Mouse (Mus musculus): ENCODE results near the gene Mov10l1.

The Mov10l1 gene

GRCm38 (mm10) chr15:88982534-88983079 lies at the start of gene Mov10l1:
Mov10l1 (plus strand) TSS chr15:88982909.
- in situ Hi-C loops (cut with MboI, MseI) = no loop called here

- in situ Hi-C loops (cut with MboI, MseI) = loop anchor here (10.0 kb wide), 1 partner anchor 331 kb away; no protein-coding TSS in a partner anchor
These were observed 48.6 kb upstream of the Mov10l1 start for GRCm38 (mm10) chr15:88934141-88934540.

GRCm38 (mm10) chr15:88936619-88937290 lies 46.0 kb upstream of the Mov10l1 start:
- in situ Hi-C loops (cut with MboI, MseI) = loop anchor here (10.0 kb wide), 1 partner anchor 328 kb away; no protein-coding TSS in a partner anchor

GRCm38 (mm10) chr15:88937291-88937650 lies 45.4 kb upstream of the Mov10l1 start:
- in situ Hi-C loops (cut with MboI, MseI) = loop anchor here (10.0 kb wide), 1 partner anchor 328 kb away; no protein-coding TSS in a partner anchor

GRCm38 (mm10) chr15:88942783-88943182 lies 39.9 kb upstream of the Mov10l1 start:
- in situ Hi-C loops (cut with MboI, MseI) = no loop called here

- in situ Hi-C loops (cut with MboI, MseI) = no loop called here
These were observed 38.7 kb upstream of the Mov10l1 start for GRCm38 (mm10) chr15:88943896-88944551.

- in situ Hi-C loops (cut with MboI, MseI) = no loop called here
These were observed 35.9 kb upstream of the Mov10l1 start for GRCm38 (mm10) chr15:88946851-88947250.

GRCm38 (mm10) chr15:88951246-88951645 lies 31.5 kb upstream of the Mov10l1 start:
- in situ Hi-C loops (cut with MboI, MseI) = no loop called here

GRCm38 (mm10) chr15:88954368-88955072 lies 28.2 kb upstream of the Mov10l1 start, which contains the start of gene Ttll8:
Ttll8 (minus strand) TSS chr15:88954418.
- in situ Hi-C loops (cut with MboI, MseI) = no loop called here

GRCm38 (mm10) chr15:88955342-88955741 lies 27.4 kb upstream of the Mov10l1 start:
- in situ Hi-C loops (cut with MboI, MseI) = no loop called here

GRCm38 (mm10) chr15:88957522-88957921 lies 25.2 kb upstream of the Mov10l1 start:
- in situ Hi-C loops (cut with MboI, MseI) = no loop called here

- in situ Hi-C loops (cut with MboI, MseI) = no loop called here
These were observed 18.6 kb upstream of the Mov10l1 start for GRCm38 (mm10) chr15:88964070-88964578.

GRCm38 (mm10) chr15:88972300-88972699 lies 10.4 kb upstream of the Mov10l1 start:
- in situ Hi-C loops (cut with MboI, MseI) = no loop called here

GRCm38 (mm10) chr15:88978281-88979137 lies 4.2 kb upstream of the Mov10l1 start, which contains the start of gene Mlc1:
Mlc1 (minus strand) TSS chr15:88979007.
- in situ Hi-C loops (cut with MboI, MseI) = no loop called here

- in situ Hi-C loops (cut with MboI, MseI) = no loop called here
These were observed 3.6 kb upstream of the Mov10l1 start for GRCm38 (mm10) chr15:88979138-88979446.

- in situ Hi-C loops (cut with MboI, MseI) = no loop called here
These were observed 6.5 kb downstream of the Mov10l1 start for GRCm38 (mm10) chr15:88989236-88989635.

GRCm38 (mm10) chr15:88998636-88999035 lies 15.9 kb downstream of the Mov10l1 start:
- in situ Hi-C loops (cut with MboI, MseI) = no loop called here

- in situ Hi-C loops (cut with MboI, MseI) = no loop called here
These were observed 16.4 kb downstream of the Mov10l1 start for GRCm38 (mm10) chr15:88999124-88999523.

- in situ Hi-C loops (cut with MboI, MseI) = loop anchor here (5.0 kb wide), 1 partner anchor 52 kb away; no protein-coding TSS in a partner anchor
These were observed 17.7 kb downstream of the Mov10l1 start for GRCm38 (mm10) chr15:89000367-89000766.

GRCm38 (mm10) chr15:89001245-89001644 lies 18.5 kb downstream of the Mov10l1 start:
- in situ Hi-C loops (cut with MboI, MseI) = loop anchor here (5.0 kb wide), 1 partner anchor 51 kb away; no protein-coding TSS in a partner anchor

GRCm38 (mm10) chr15:89007002-89007401 lies 24.3 kb downstream of the Mov10l1 start:
- in situ Hi-C loops (cut with MboI, MseI) = no loop called here
